In the genomic region with DNA sequence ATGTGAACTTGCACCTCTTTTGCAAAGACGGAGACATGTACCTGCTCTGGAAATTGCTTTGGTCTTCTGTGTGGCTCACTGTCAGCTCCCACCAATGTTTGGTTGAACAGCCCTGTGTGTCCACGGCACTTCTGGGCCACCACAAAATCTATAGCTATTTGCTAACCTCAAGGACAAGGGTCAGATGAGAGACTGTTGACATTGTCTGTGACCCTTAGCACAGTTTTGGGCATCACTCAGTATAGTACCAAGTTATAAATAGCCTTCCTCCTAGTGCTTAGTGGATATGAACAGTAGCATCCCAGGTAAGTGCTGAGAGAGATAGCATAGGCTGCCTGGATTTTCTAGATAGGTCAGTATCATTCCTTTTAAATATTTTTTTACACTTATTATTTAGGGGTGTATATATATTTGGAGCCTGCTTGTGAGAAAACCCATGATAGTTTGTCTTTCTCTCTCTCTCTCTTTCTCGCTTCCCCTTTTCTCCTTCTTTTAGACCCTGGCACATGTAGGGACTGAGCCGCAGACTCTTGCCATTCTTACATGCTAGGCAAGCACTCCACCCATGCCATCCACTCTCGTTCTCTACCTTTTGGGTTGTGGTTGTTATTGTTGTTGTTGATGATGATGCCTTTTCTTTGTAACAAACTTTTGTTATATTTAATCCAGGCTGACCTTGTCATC, we compare ENCODE assay signal across 1 mouse cellular context.
TF ChIP-seq lines count a peak whose summit lies in the region.

No protein-coding gene starts in this region.

TF ChIP-seq in CH12.LX, 34 proteins besides CTCF, POLR2A, EP300 and RAD21:
- TF ChIP-seq ZMIZ1 (IDR thresholded peaks at IDR 0.05; ENCODE audit: low read depth, low read length) (no peak), IRF4 (IDR thresholded peaks at IDR 0.05; ENCODE audit: low read depth, low read length) (peak; percentile 67; the same call in 1 of the 2 replicates), MEF2A (IDR thresholded peaks at IDR 0.05; ENCODE audit: borderline replicate concordance, low read depth, low read length) (peak; percentile 25; the same call in 1 of the 2 replicates), MXI1 (IDR thresholded peaks at IDR 0.05; ENCODE audit: low read depth, low read length) (no peak)
